Mouse (Mus musculus) intestine, postnatal 0 days (tissue): ENCODE data around the gene Cyp2u1. TPM values are rescaled to one million over a fixed set of nuclear protein-coding genes. Genes with fewer than 3 reads are reported as not detected.
"Not testable (repeated sequence)": the region's sequence is repeated elsewhere in the genome, so short reads cannot be mapped to it uniquely, and the experiment has no call there.

ENCODE experiments used
- ATAC-seq: fragments of 200-750 bp; cut with Nextera tagmentation; 2 replicates; pipeline ENCODE4 v1.8.0; 2017; ENCODE audit warnings: mild to moderate bottlenecking, moderate TSS enrichment, moderate library complexity
- H3K27ac ChIP-seq: fragments of 300-500 bp; sonication (generic); 2 replicates; pipeline ENCODE4 v1.5.1; 2014; ENCODE audit warnings: mild to moderate bottlenecking, low read depth, low read length, moderate library complexity
- H3K27me3 ChIP-seq: fragments of 300-500 bp; sonication (generic); replicated peaks from 2 replicates; pipeline ENCODE4 v1.6.1; 2014; ENCODE audit warnings: low read length, mixed read lengths; ENCODE audit not compliant: control insufficient read depth, insufficient read depth
- H3K36me3 ChIP-seq: fragments of 300-500 bp; sonication (generic); 2 replicates; pipeline ENCODE4 v1.6.1; 2014; ENCODE audit warnings: mild to moderate bottlenecking, moderate library complexity; ENCODE audit not compliant: control insufficient read depth, insufficient read depth
- H3K4me1 ChIP-seq: fragments of 300-500 bp; sonication (generic); replicated peaks from 2 replicates; pipeline ENCODE4 v1.6.1; 2014; ENCODE audit warnings: antibody characterized with exemption, low read length, mixed read lengths; ENCODE audit not compliant: control insufficient read depth, insufficient read depth
- H3K4me2 ChIP-seq: fragments of 300-500 bp; sonication (generic); replicated peaks from 2 replicates; pipeline ENCODE4 v1.6.1; 2014; ENCODE audit warnings: low read depth, mild to moderate bottlenecking, moderate library complexity
- H3K4me3 ChIP-seq: fragments of 300-500 bp; sonication (generic); 2 replicates; pipeline ENCODE4 v1.5.1; 2014; ENCODE audit warnings: low read depth, low read length
- H3K9ac ChIP-seq: fragments of 300-500 bp; sonication (generic); 2 replicates; pipeline ENCODE4 v1.6.1; 2014; ENCODE audit warnings: mild to moderate bottlenecking, low read depth, low read length
- H3K9me3 ChIP-seq: fragments of 300-500 bp; sonication (generic); 2 replicates; pipeline ENCODE4 v1.6.1; 2016; ENCODE audit warnings: mixed run types; ENCODE audit not compliant: control insufficient read depth
- CTCF ChIP-seq: sonication (generic); IDR thresholded peaks from 2 replicates; pipeline ENCODE4 v1.5.1; 2016; ENCODE audit warnings: low read depth, mild to moderate bottlenecking, control low read depth, antibody characterized with exemption, moderate library complexity
- WGBS: fragments of 180-500 bp; shearing (Covaris S2); extraction: QIAGEN DNeasy Blood & Tissue Kit; methylation state at CpG from one replicate; pipeline ENCODE4 v1.1.7; 2014; 5-methylcytosine and 5-hydroxymethylcytosine counted together
- polyA plus RNA-seq: library from polyadenylated mRNA; unstranded; fragments of >200 nt; fragmentation: Nextera tagmentation; extraction: Ambion mirVana; gene quantifications from 2 replicates; pipeline ENCODE4 v1.2.1, GENCODE M21; 2015

Cyp2u1 gene
- polyA plus RNA-seq, 1 experiment from 2014 or later, result 17.1 TPM

DNA sequence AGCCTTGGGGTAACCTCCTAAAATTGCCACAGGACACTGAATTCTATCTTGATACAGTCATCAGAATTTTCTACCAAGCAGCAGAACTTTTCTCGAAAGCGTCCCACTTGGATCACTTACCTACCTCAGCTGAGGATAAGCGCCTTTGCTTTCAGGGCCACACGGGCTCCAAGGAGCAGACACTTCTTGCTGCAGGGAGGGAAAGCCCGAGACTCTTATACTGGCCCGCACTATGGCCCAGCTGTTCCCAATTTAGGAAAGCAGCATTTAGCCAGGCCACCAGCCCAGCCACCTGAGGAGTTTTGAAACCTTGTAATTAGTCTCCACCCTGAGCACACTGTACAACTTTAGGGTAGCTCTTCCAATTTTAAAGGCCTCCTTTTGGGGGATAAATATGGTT, 40.3 kb upstream of the Cyp2u1 start:
- peak overlapping the region; percentile 70; the same call in 1 of the 2 replicates for H3K27ac ChIP-seq
- no peaks in the 10 kb centered on the region for H3K9me3 ChIP-seq
- H3K4me2 ChIP-seq, result no peak overlapping the region
- 64% methylated on average over 6 of the region's 6 CpGs for WGBS
- no peak for ATAC-seq
- peaks cover 5% of the 10 kb centered on the region; the same call in 1 of the 2 replicates for H3K36me3 ChIP-seq
- 0 out of 2 replicates have a peak, but pooled peaks cover 2% of the 10 kb centered on the region for H3K4me1 ChIP-seq
- no peak overlapping the region for H3K4me3 ChIP-seq
- no peak overlapping the region for H3K9ac ChIP-seq
- no peak for TF ChIP-seq CTCF
- H3K27me3 ChIP-seq, result no peaks in the 10 kb centered on the region

DNA sequence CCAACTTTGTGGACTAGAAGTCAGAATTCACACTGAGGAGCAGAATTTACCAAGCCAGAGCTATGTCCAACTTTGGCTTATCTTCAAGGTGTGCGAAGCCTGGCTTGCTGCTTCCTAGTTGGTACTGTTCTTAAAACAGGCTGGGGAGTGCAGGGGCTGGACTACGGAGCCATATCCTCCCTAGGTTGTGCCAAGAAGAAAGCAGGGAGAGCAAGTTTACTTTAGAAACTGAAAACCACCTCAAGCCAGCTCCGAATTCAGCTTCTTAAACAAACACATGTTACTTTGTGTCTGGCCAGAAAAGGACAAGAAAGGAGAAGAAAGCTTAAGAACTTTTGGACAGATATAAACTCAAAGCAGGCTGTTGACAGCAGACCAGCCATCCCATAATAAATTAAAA, 37.9 kb upstream of the Cyp2u1 start:
- Histone ChIP-seq H3K9ac (no peak overlapping the region), H3K4me1 (0 out of 2 replicates have a peak, but pooled peaks cover 2% of the 10 kb centered on the region), H3K4me3 (no peak overlapping the region), H3K36me3 (peaks cover 5% of the 10 kb centered on the region; the same call in 1 of the 2 replicates), H3K27ac (no peak overlapping the region), H3K9me3 (no peaks in the 10 kb centered on the region), H3K27me3 (no peaks in the 10 kb centered on the region), H3K4me2 (no peak overlapping the region; the same call in 1 of the 2 replicates)
- no peak for TF ChIP-seq CTCF
- ATAC-seq, result no peak
- 57% methylated on average over 3 of the region's 3 CpGs for WGBS

DNA sequence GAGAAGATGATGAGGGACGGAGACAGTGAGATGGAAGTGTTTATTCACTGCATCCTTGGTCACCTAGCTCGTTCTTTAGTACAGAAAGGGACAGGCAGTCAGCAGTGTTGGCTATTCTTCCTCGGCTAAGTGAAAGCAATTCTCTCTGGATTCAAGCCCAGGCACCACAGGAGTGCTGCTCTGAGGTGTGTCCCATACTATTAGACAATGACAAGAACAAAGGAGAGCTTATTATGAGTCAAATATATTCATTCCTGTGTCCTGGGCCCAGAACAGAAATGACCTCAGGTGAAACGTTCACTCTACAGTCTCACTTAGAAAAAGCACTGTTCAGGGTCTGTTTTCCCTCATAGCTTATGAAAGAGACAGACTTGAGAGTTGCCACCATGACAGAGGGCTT, 36.3 kb upstream of the Cyp2u1 start:
- no peak overlapping the region for H3K9ac ChIP-seq
- peaks cover 2% of the 10 kb centered on the region; the same call in 1 of the 2 replicates for H3K4me1 ChIP-seq
- no peak overlapping the region for H3K4me3 ChIP-seq
- no peaks in the 10 kb centered on the region for H3K27me3 ChIP-seq
- no peak overlapping the region for H3K27ac ChIP-seq
- H3K36me3 ChIP-seq, result peaks cover 5% of the 10 kb centered on the region; the same call in 1 of the 2 replicates
- TF ChIP-seq CTCF, result no peak
- 77% methylated on average over 4 of the region's 4 CpGs for WGBS
- ATAC-seq, result no peak
- no peaks in the 10 kb centered on the region for H3K9me3 ChIP-seq
- no peak overlapping the region for H3K4me2 ChIP-seq

DNA sequence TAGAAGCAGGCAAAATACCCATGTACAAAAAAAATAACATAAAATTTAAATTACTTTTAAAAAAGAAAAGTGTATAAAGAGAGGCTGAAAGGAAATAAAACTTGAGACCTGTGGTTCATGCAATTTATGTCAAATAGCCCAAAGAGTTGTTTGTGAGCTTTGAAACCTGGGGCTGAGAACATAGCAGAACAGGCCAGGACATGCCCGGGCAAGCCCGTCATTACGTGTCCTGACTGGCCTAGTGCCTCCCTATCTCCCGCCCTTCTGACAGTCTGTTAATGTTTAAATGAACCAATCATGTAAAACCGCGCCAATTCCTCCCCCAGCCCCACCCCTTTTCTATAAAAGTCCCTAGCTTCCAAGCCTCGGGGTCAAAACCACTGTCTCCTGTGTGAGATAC, 34.7 kb upstream of the Cyp2u1 start:
- not testable (repeated sequence) for H3K4me1 ChIP-seq, H3K27ac ChIP-seq, H3K36me3 ChIP-seq, H3K4me3 ChIP-seq, H3K9ac ChIP-seq, H3K9me3 ChIP-seq, H3K4me2 ChIP-seq, ATAC-seq, H3K27me3 ChIP-seq
- WGBS, result 77% methylated on average over 7 of the region's 7 CpGs

DNA sequence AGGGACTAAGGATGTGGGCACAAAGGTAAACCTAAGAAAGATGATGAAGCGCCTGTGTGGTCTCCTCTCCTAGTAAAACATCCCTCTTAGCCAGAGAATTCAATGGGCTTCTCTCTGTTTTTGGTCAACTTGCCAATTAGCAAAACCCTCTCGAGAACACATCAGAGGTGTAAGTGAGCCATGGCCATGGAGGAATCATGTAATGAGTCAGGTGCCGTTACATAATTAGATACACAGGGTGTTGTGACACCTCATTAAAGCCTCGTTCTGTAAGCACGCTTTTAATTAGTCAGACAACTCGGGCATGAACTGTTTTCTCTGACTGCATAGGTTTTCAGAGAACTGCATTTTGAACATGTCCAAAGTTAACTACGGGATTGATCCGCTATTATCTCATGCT, 33.6 kb upstream of the Cyp2u1 start:
- Histone ChIP-seq H3K4me3 (no peak overlapping the region), H3K9me3 (no peaks in the 10 kb centered on the region), H3K4me1 (no peaks in the 10 kb centered on the region; the same call in 1 of the 2 replicates), H3K36me3 (peaks cover 5% of the 10 kb centered on the region; the same call in 1 of the 2 replicates), H3K9ac (no peak overlapping the region), H3K27me3 (no peaks in the 10 kb centered on the region), H3K4me2 (no peak overlapping the region), H3K27ac (no peak overlapping the region)
- 76% methylated on average over 8 of the region's 8 CpGs for WGBS
- ATAC-seq, result no peak
- no peak for TF ChIP-seq CTCF

DNA sequence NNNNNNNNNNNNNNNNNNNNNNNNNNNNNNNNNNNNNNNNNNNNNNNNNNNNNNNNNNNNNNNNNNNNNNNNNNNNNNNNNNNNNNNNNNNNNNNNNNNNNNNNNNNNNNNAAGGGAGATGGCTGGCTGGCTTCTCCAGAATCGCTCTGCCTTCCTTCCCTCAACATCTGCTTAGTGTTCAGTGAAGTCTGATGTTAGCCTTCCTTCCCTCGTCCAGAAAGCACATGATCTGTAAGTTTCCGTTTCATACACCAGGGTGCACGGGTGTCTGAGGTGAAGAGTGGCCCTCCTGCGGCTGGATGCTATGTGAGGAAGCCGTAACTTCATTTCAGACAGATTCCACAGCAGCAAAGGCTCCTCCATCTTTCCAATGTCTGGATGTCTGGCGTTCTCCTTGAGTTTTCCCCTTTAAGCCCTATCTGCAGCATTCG, 32.1 kb upstream of the Cyp2u1 start:
- H3K4me3 ChIP-seq, result no peak overlapping the region
- no peaks in the 10 kb centered on the region for H3K9me3 ChIP-seq
- peaks cover 5% of the 10 kb centered on the region; the same call in 1 of the 2 replicates for H3K36me3 ChIP-seq
- H3K27me3 ChIP-seq, result no peaks in the 10 kb centered on the region
- no peak overlapping the region for H3K9ac ChIP-seq
- WGBS, result 43% methylated on average over 8 of the region's 8 CpGs
- ATAC-seq, result peak; percentile 27; the same call in 1 of the 2 replicates
- H3K4me1 ChIP-seq, result no peaks in the 10 kb centered on the region; the same call in 1 of the 2 replicates
- no peak overlapping the region for H3K27ac ChIP-seq
- H3K4me2 ChIP-seq, result peak overlapping the region; percentile 53
- TF ChIP-seq CTCF, result no peak

DNA sequence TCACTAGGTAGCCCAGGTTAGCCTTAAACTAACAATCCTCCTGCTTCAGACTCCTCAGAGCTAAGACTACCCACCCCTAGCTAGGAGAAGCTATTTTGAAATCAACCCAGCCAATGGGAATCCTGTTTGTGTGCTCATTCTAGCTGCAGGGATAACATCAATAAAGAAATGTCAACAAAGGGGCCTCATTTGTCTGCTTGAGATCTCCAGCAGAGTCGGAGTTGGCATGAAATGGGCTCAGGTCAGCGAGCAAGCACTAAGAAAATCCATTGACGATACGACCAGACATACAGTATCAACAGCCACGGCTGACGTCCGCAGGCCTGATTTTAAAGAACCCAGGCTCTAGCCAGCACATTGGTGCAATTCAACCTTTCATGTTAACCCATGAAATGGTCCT, 24.2 kb upstream of the Cyp2u1 start:
- Histone ChIP-seq H3K9me3 (no peaks in the 10 kb centered on the region), H3K36me3 (peaks cover 21% of the 10 kb centered on the region), H3K9ac (no peak overlapping the region), H3K4me3 (no peak overlapping the region), H3K4me1 (no peaks in the 10 kb centered on the region), H3K27ac (no peak overlapping the region), H3K27me3 (no peaks in the 10 kb centered on the region), H3K4me2 (no peak overlapping the region)
- TF ChIP-seq CTCF, result no peak
- WGBS, result 50% methylated on average over 7 of the region's 7 CpGs
- no peak for ATAC-seq
